11 mouse cellular contexts compared by ENCODE assay signal in the genomic region with DNA sequence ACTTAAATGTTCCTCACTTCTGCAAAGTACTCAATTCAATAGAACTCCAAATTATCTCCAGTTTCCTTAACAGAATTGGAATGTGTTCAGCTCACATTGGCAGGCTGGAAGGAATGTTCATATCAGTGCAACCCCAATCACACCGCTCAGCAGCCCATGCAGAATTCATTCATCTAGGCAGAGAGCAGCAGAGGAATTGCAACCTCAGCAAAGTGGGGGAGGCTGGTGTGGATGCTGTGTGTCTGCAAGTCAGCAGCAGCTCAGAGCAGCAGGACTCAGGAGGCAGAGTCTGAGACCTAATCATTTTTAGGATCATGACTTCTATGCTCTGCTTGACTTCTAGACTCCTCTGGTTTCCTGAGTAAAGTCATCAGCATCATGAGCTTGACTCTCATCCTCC.
"Had no signal": no experiment of that assay in that cellular context is flagged by ENCODE, and none has a peak within 500 bp of the region (broad histone marks: within the 10 kb centered on the region; RNA-seq: fewer than 3 reads in every experiment).

No protein-coding gene starts in this region.

- H3K27me3 ChIP-seq: kidney, embryonic 15.5 days; limb, embryonic 13.5 days; liver, embryonic 15.5 days; midbrain, embryonic 12.5 days had no signal

- H3K9ac ChIP-seq: kidney, embryonic 15.5 days; limb, embryonic 13.5 days; liver, embryonic 15.5 days; midbrain, embryonic 12.5 days had no signal

- H3K36me3 ChIP-seq: kidney, embryonic 15.5 days; limb, embryonic 13.5 days; liver, embryonic 15.5 days; midbrain, embryonic 12.5 days had no signal

- DNase-seq: kidney, postnatal 14 days; left cerebral cortex, postnatal 4 days; lung, adult 2 months; spleen, adult 18-20 months; thymus, adult 18-20 months; thymus, postnatal 14 days had no signal

- H3K27ac ChIP-seq: kidney, embryonic 15.5 days; limb, embryonic 13.5 days; liver, embryonic 15.5 days; midbrain, embryonic 12.5 days had no signal

- H3K4me1 ChIP-seq: kidney, embryonic 15.5 days; limb, embryonic 13.5 days; liver, embryonic 15.5 days; midbrain, embryonic 12.5 days had no signal

- H3K4me3 ChIP-seq: kidney, embryonic 15.5 days; limb, embryonic 13.5 days; liver, embryonic 15.5 days; midbrain, embryonic 12.5 days had no signal

- H3K4me2 ChIP-seq: kidney, embryonic 15.5 days; limb, embryonic 13.5 days; liver, embryonic 15.5 days; midbrain, embryonic 12.5 days had no signal

- ATAC-seq: midbrain, embryonic 16.5 days had no signal

- H3K9me3 ChIP-seq: kidney, embryonic 15.5 days; limb, embryonic 13.5 days; liver, embryonic 15.5 days; midbrain, embryonic 12.5 days had no signal
